Mouse (Mus musculus): Measurements from ENCODE around the gene Pdlim7. TPM values are rescaled to one million over a fixed set of nuclear protein-coding genes. Genes with fewer than 3 reads are reported as not detected.

Gene Pdlim7
- polyA plus RNA-seq, 1 experiment from 2014 or later: 146 TPM

GRCm38 (mm10) chr13:55496661-55497060 lies 16.8 kb downstream of the Pdlim7 start:
- H3K4me1 ChIP-seq (replicated peaks): peaks cover 35% of the 10 kb centered on the region
- H3K4me3 ChIP-seq: no peak overlapping the region
- H3K36me3 ChIP-seq: peaks cover 35% of the 10 kb centered on the region
- no peak overlapping the region for H3K4me2 ChIP-seq
- 93% methylated on average over 6 of the region's 6 CpGs for WGBS
- H3K9me3 ChIP-seq: no peaks in the 10 kb centered on the region
- no peaks in the 10 kb centered on the region for H3K27me3 ChIP-seq
- no peak overlapping the region for H3K9ac ChIP-seq
- no peak for ATAC-seq (ENCODE audit: low FRiP score)
- no peak overlapping the region for H3K27ac ChIP-seq

- H3K4me3 ChIP-seq: no peak overlapping the region
- H3K27me3 ChIP-seq: 0 out of 2 replicates have a peak, but pooled peaks cover 4% of the 10 kb centered on the region
- H3K36me3 ChIP-seq: peaks cover 26% of the 10 kb centered on the region
- no peak for ATAC-seq (ENCODE audit: low FRiP score)
- H3K4me1 ChIP-seq (replicated peaks): peaks cover 35% of the 10 kb centered on the region
- H3K27ac ChIP-seq: peak overlapping the region; percentile 58
- no peak overlapping the region for H3K9ac ChIP-seq
- 0 out of 2 replicates have a peak overlapping the region, but pooled peaks have one; percentile 9 for H3K4me2 ChIP-seq
- WGBS: 18% methylated on average over 4 of the region's 4 CpGs
- H3K9me3 ChIP-seq: no peaks in the 10 kb centered on the region
Observed at GRCm38 (mm10) chr13:55495702-55496101, 17.8 kb downstream of the Pdlim7 start.

- ATAC-seq (ENCODE audit: low FRiP score): peak; percentile 29
- WGBS: 25% methylated on average over 18 of the region's 18 CpGs
- Histone ChIP-seq H3K27ac (no peak overlapping the region), H3K9ac (peak overlapping the region; percentile 24; the same call in 1 of the 2 replicates), H3K4me1 (replicated peaks) (peaks cover 35% of the 10 kb centered on the region), H3K9me3 (no peaks in the 10 kb centered on the region), H3K27me3 (0 out of 2 replicates have a peak, but pooled peaks cover 4% of the 10 kb centered on the region), H3K36me3 (peaks cover 20% of the 10 kb centered on the region), H3K4me2 (no peak overlapping the region), H3K4me3 (no peak overlapping the region)
Observed at GRCm38 (mm10) chr13:55494883-55495621, 18.4 kb downstream of the Pdlim7 start.

GRCm38 (mm10) chr13:55494257-55494656 lies 19.2 kb downstream of the Pdlim7 start:
- Histone ChIP-seq H3K9me3 (no peaks in the 10 kb centered on the region), H3K4me2 (no peak overlapping the region), H3K36me3 (peaks cover 16% of the 10 kb centered on the region), H3K27me3 (0 out of 2 replicates have a peak, but pooled peaks cover 4% of the 10 kb centered on the region), H3K4me3 (no peak overlapping the region), H3K27ac (no peak overlapping the region), H3K9ac (no peak overlapping the region; the same call in 1 of the 2 replicates), H3K4me1 (replicated peaks) (peaks cover 35% of the 10 kb centered on the region)
- WGBS: 28% methylated on average over 2 of the region's 2 CpGs
- no peak for ATAC-seq (ENCODE audit: low FRiP score)

GRCm38 (mm10) chr13:55487578-55488498 lies 25.6 kb downstream of the Pdlim7 start, which contains the start of gene Dbn1:
Gene Dbn1 (minus strand): TSS chr13:55488111.
- H3K4me2 ChIP-seq: peak within 1 kb of the TSS; percentile 99
- 2% methylated on average over 42 of the region's 83 CpGs for WGBS
- H3K27ac ChIP-seq: peak within 1 kb of the TSS; percentile 100
- H3K27me3 ChIP-seq: 0 out of 2 replicates have a peak, but pooled peaks cover 4% of the 10 kb centered on the region
- peaks cover 9% of the 10 kb centered on the region for H3K36me3 ChIP-seq
- peak within 1 kb of the TSS; percentile 100 for H3K9ac ChIP-seq
- peaks cover 47% of the 10 kb centered on the region for H3K4me1 ChIP-seq (replicated peaks)
- H3K9me3 ChIP-seq: no peaks in the 10 kb centered on the region
- ATAC-seq (ENCODE audit: low FRiP score): peak; percentile 78
- peak within 1 kb of the TSS; percentile 100 for H3K4me3 ChIP-seq

- Histone ChIP-seq H3K4me1 (replicated peaks) (peaks cover 55% of the 10 kb centered on the region), H3K27ac (peak overlapping the region; percentile 100), H3K27me3 (0 out of 2 replicates have a peak, but pooled peaks cover 4% of the 10 kb centered on the region), H3K9me3 (no peaks in the 10 kb centered on the region), H3K4me2 (peak overlapping the region; percentile 99), H3K36me3 (peaks cover 17% of the 10 kb centered on the region), H3K9ac (peak overlapping the region; percentile 100), H3K4me3 (peak overlapping the region; percentile 100)
- ATAC-seq (ENCODE audit: low FRiP score): peak; percentile 44
- WGBS: under 1% methylated on average over 24 of the region's 29 CpGs
Observed at GRCm38 (mm10) chr13:55486916-55487577, 26.4 kb downstream of the Pdlim7 start.

GRCm38 (mm10) chr13:55486029-55486794 lies 27.3 kb downstream of the Pdlim7 start:
- Histone ChIP-seq H3K4me1 (replicated peaks) (peaks cover 59% of the 10 kb centered on the region), H3K9ac (peak overlapping the region; percentile 100), H3K4me3 (peak overlapping the region; percentile 100), H3K4me2 (peak overlapping the region; percentile 99), H3K36me3 (peaks cover 25% of the 10 kb centered on the region), H3K27ac (peak overlapping the region; percentile 100), H3K9me3 (no peaks in the 10 kb centered on the region), H3K27me3 (0 out of 2 replicates have a peak, but pooled peaks cover 2% of the 10 kb centered on the region)
- WGBS: 24% methylated on average over 14 of the region's 14 CpGs
- ATAC-seq (ENCODE audit: low FRiP score): no peak

- peaks cover 59% of the 10 kb centered on the region for H3K4me1 ChIP-seq (replicated peaks)
- peaks cover 41% of the 10 kb centered on the region for H3K36me3 ChIP-seq
- H3K4me3 ChIP-seq: peak overlapping the region; percentile 100
- ATAC-seq (ENCODE audit: low FRiP score): no peak
- no peaks in the 10 kb centered on the region for H3K9me3 ChIP-seq
- H3K4me2 ChIP-seq: peak overlapping the region; percentile 99
- H3K27me3 ChIP-seq: no peaks in the 10 kb centered on the region
- H3K9ac ChIP-seq: peak overlapping the region; percentile 100
- H3K27ac ChIP-seq: peak overlapping the region; percentile 100
- WGBS: 9% methylated on average over 7 of the region's 7 CpGs
Observed at GRCm38 (mm10) chr13:55484520-55485088, 28.9 kb downstream of the Pdlim7 start.

GRCm38 (mm10) chr13:55483593-55483992 lies 29.9 kb downstream of the Pdlim7 start:
- Histone ChIP-seq H3K9me3 (no peaks in the 10 kb centered on the region), H3K27me3 (no peaks in the 10 kb centered on the region), H3K4me3 (peak overlapping the region; percentile 100), H3K27ac (peak overlapping the region; percentile 100), H3K36me3 (peaks cover 51% of the 10 kb centered on the region), H3K4me1 (replicated peaks) (peaks cover 59% of the 10 kb centered on the region), H3K9ac (peak overlapping the region; percentile 100), H3K4me2 (peak overlapping the region; percentile 99)
- WGBS: 13% methylated on average over 15 of the region's 15 CpGs
- peak; percentile 80 for ATAC-seq (ENCODE audit: low FRiP score)

GRCm38 (mm10) chr13:55483071-55483470 lies 30.4 kb downstream of the Pdlim7 start:
- Histone ChIP-seq H3K9me3 (no peaks in the 10 kb centered on the region), H3K36me3 (peaks cover 56% of the 10 kb centered on the region), H3K4me1 (replicated peaks) (peaks cover 54% of the 10 kb centered on the region), H3K27me3 (no peaks in the 10 kb centered on the region), H3K27ac (peak overlapping the region; percentile 100), H3K4me3 (peak overlapping the region; percentile 100), H3K4me2 (peak overlapping the region; percentile 99), H3K9ac (peak overlapping the region; percentile 100)
- WGBS: 30% methylated on average over 9 of the region's 9 CpGs
- no peak for ATAC-seq (ENCODE audit: low FRiP score)

- H3K9me3 ChIP-seq: no peaks in the 10 kb centered on the region
- peaks cover 57% of the 10 kb centered on the region for H3K4me1 ChIP-seq (replicated peaks)
- H3K36me3 ChIP-seq: peaks cover 61% of the 10 kb centered on the region
- H3K27me3 ChIP-seq: no peaks in the 10 kb centered on the region
- H3K4me3 ChIP-seq: peak overlapping the region; percentile 100
- H3K9ac ChIP-seq: peak overlapping the region; percentile 100
- peak overlapping the region; percentile 100 for H3K27ac ChIP-seq
- ATAC-seq (ENCODE audit: low FRiP score): no peak
- 72% methylated on average over 7 of the region's 7 CpGs for WGBS
- H3K4me2 ChIP-seq: peak overlapping the region; percentile 99
Observed at GRCm38 (mm10) chr13:55482542-55482941, 30.9 kb downstream of the Pdlim7 start.

Data from hindbrain, embryonic 13.5 days (tissue).